Mouse (Mus musculus): Measurements from ENCODE around the gene Txndc9. TPM values are rescaled to one million over a fixed set of nuclear protein-coding genes. Genes with fewer than 3 reads are reported as not detected.

Gene Txndc9
- polyA plus RNA-seq, 1 experiment from 2014 or later = 135 TPM

DNA sequence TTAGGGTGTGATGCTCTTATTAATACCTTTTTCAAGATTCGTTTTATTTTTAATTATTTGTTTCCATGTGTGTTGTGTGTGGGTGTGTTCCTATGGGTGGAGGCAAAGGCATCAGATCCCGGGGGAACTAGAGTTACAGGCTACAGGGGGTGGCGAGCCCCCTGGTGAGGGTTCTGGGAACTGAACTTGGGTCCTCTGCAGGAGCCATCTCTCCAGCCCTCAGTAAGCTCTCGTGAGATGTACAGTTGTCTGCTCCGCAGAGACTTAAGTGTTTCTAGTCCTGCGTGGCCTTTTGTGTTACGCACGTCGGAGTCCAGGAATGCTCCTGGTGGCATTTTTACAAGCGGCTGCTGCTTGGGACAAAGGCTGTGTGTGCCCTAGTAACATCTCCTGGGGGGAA is 32.1 kb downstream of the Txndc9 start:
- no peaks in the 10 kb centered on the region for H3K36me3 ChIP-seq (replicated peaks)
- no peak overlapping the region for H3K27ac ChIP-seq
- no peak overlapping the region for H3K9ac ChIP-seq
- no peak overlapping the region for H3K4me2 ChIP-seq
- no peak for ATAC-seq (replicated peaks)
- H3K9me3 ChIP-seq = no peaks in the 10 kb centered on the region
- no peak overlapping the region for H3K4me3 ChIP-seq
- no peaks in the 10 kb centered on the region for H3K4me1 ChIP-seq
- 67% methylated on average over 10 of the region's 10 CpGs for WGBS
- no peaks in the 10 kb centered on the region for H3K27me3 ChIP-seq (replicated peaks)

DNA sequence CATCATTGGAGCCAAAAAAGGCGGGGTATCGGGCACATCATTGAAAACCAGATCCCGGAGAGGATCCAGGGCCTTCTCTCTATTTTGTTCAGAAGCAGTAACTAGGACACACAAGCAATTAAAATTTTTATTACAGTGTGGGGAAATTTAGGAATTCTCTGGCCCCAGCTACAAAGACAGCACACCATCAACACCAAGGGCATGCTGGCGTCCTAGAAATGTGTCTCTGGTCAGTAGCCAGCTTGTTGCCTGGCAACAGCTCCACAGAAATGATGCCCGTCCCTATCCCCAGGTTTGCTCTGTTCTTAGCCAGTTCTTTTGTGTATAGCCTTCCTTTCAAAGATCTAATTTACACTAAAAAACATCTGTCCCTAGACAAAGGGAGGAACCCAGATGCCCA is 38.2 kb downstream of the Txndc9 start:
- Histone ChIP-seq H3K9me3 (no peaks in the 10 kb centered on the region), H3K4me2 (no peak overlapping the region), H3K36me3 (replicated peaks) (no peaks in the 10 kb centered on the region), H3K4me1 (no peaks in the 10 kb centered on the region), H3K27ac (no peak overlapping the region), H3K9ac (no peak overlapping the region), H3K27me3 (replicated peaks) (no peaks in the 10 kb centered on the region), H3K4me3 (no peak overlapping the region)
- no peak for ATAC-seq (replicated peaks)
- WGBS = 58% methylated on average over 5 of the region's 5 CpGs

DNA sequence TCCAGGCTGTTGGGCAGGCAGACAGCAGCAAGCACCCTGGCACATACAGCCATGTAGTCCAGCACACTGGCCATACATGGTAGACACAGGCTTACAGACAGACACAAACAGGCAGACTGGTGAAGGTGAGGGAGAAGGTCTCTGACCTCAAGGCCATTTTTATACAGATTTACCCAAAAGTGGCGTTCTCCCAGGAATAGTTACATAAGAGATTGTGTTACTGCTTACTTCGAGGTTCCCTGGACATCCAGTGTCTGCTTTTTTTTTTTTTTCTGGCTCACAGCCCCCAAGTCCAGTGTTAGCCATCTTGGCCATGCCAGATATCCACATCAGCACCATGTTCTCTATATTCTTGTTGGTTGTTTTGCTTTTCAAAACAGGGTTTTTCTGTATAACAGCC is 39.2 kb downstream of the Txndc9 start:
- H3K36me3 ChIP-seq (replicated peaks) = no peaks in the 10 kb centered on the region
- H3K27me3 ChIP-seq (replicated peaks) = no peaks in the 10 kb centered on the region
- no peak overlapping the region for H3K9ac ChIP-seq
- no peak for ATAC-seq (replicated peaks)
- 68% methylated on average over 2 of the region's 2 CpGs for WGBS
- no peak overlapping the region for H3K27ac ChIP-seq
- H3K4me1 ChIP-seq = no peaks in the 10 kb centered on the region
- H3K9me3 ChIP-seq = no peaks in the 10 kb centered on the region
- no peak overlapping the region for H3K4me3 ChIP-seq
- H3K4me2 ChIP-seq = no peak overlapping the region

DNA sequence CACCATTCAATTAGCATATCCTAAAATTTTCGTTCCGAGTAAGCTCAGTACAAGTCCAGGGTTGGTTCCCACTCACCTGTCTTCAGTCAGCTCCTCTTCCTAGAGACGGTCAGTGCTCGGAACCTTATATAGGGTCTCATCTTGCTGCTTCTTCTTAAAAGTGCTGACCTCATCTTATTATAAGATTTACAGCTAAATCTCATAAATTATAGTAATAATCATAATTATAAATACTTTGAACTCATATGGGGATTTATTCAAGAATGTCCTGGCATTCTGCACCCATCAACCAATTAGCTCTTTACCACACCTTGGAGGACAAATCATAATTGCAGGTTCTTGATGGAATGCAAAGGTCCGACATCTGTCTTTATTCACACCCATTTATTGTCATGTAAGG is 40.0 kb downstream of the Txndc9 start, which contains the start of gene Lyg1:
TSS of gene Lyg1 (minus strand) at position 101 of the 400 bp plus-strand sequence.
- 89% methylated on average over 5 of the region's 5 CpGs for WGBS
- Histone ChIP-seq H3K27me3 (replicated peaks) (no peaks in the 10 kb centered on the region), H3K27ac (no peak within 1 kb of the TSS), H3K9ac (no peak within 1 kb of the TSS), H3K4me1 (no peaks in the 10 kb centered on the region), H3K4me3 (no peak within 1 kb of the TSS), H3K36me3 (replicated peaks) (no peaks in the 10 kb centered on the region), H3K9me3 (no peaks in the 10 kb centered on the region), H3K4me2 (no peak within 1 kb of the TSS)
- no peak for ATAC-seq (replicated peaks)

DNA sequence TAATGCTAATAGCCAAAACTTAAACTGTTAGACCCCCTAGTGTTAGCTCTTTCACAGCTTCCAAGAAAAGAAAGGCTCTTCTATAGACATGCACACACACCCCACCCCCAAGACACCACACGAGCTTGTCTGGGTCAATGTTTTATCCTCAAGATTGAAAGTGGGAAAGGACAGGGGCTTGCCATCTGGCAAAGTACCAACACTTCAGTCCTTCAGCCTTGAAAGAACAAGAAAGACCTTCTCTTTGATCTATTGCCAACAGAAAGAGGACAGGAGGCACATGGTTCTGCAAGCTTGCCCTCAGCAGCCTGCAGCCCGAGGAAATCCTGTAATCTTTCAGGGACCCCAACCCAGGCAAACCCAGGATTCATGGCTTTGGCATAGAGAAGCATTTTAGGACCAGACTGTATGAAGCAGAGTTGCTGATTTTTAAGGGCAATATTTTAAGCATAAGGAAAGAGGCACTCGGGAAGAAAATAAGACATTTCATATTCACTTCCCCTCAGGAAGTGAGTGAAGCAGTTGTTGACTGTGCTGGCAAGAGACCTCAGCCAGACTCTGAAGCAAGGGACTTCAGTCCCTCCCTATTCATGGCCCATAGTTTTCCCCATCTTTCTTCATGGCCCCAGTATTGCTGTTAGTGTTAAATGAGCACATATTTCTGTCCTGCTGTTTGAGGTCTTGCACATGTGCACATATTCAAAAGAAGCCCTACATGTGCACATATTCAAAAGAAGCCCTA is 40.8 kb downstream of the Txndc9 start:
- no peak overlapping the region for H3K4me3 ChIP-seq
- no peak for ATAC-seq (replicated peaks)
- H3K9ac ChIP-seq = no peak overlapping the region
- 29% methylated on average over 3 of the region's 3 CpGs for WGBS
- no peaks in the 10 kb centered on the region for H3K9me3 ChIP-seq
- H3K27me3 ChIP-seq (replicated peaks) = no peaks in the 10 kb centered on the region
- H3K36me3 ChIP-seq (replicated peaks) = no peaks in the 10 kb centered on the region
- no peak overlapping the region for H3K27ac ChIP-seq
- H3K4me2 ChIP-seq = no peak overlapping the region
- no peaks in the 10 kb centered on the region for H3K4me1 ChIP-seq

DNA sequence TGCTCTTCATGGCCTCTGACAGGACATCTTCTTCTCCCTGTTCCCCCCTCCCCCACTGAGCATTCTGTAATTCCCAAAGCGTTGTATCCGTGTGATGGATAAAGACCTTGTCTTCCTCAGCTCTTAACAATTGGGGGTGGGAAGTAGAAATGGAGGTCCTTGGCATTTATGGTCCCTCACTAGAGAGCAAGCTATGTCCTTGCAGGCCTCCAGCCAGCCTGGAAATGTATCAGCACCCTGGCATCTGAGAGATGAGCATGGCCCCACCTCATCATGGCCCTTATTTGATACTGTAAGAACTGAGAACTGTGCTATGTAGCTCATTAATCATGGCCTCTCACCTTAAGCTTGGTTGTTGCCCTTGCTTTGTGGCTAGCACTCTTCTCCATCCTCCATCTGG is 42.4 kb downstream of the Txndc9 start:
- Histone ChIP-seq H3K9ac (no peak overlapping the region), H3K4me1 (no peaks in the 10 kb centered on the region), H3K36me3 (replicated peaks) (no peaks in the 10 kb centered on the region), H3K27ac (no peak overlapping the region), H3K4me2 (no peak overlapping the region), H3K27me3 (replicated peaks) (no peaks in the 10 kb centered on the region), H3K9me3 (no peaks in the 10 kb centered on the region), H3K4me3 (no peak overlapping the region)
- no peak for ATAC-seq (replicated peaks)
- 95% methylated on average over 2 of the region's 2 CpGs for WGBS

DNA sequence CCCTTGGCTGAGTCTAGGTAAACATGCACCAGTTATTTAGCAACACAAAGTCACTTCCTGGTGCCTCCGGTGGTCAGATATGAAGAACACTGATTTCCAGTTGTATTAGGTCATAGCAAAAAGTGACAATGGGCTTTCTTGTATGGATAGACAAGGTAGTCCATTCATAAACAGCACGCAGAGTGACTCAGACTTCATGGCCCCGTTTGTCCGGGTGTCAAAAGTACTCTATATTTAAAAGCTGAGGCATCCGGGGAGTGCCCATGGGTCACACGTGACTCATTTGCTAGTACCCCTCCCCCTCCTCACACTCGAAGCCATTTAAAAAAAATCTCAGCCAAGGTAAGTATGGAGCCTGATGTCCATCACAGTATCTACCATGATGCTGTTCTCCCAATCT is 42.9 kb downstream of the Txndc9 start:
- H3K4me2 ChIP-seq = no peak overlapping the region
- 94% methylated on average over 7 of the region's 7 CpGs for WGBS
- H3K36me3 ChIP-seq (replicated peaks) = no peaks in the 10 kb centered on the region
- no peak for ATAC-seq (replicated peaks)
- no peaks in the 10 kb centered on the region for H3K9me3 ChIP-seq
- no peak overlapping the region for H3K4me3 ChIP-seq
- no peaks in the 10 kb centered on the region for H3K4me1 ChIP-seq
- H3K27me3 ChIP-seq (replicated peaks) = no peaks in the 10 kb centered on the region
- no peak overlapping the region for H3K9ac ChIP-seq
- H3K27ac ChIP-seq = no peak overlapping the region

DNA sequence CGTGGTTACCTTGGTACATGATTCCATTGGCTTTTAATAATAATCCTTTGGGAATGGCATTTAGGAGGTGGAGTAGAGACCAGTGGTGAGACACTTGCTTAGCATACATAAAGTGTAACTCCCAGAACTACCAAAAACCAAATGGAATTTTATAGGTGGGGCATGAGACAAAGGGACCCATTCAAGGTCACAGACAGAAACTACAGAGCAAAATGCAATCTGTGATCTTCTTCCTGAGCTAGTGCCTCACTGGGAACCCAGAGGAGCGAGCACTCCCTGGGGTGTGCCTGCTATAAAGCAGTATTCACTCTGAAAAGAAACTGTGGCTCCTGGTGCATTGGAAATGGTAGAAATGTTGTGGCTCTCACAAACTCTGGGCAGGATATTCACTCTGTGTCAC is 48.8 kb downstream of the Txndc9 start:
- Histone ChIP-seq H3K9me3 (no peaks in the 10 kb centered on the region), H3K4me3 (no peak overlapping the region), H3K9ac (no peak overlapping the region), H3K27me3 (replicated peaks) (no peaks in the 10 kb centered on the region), H3K4me1 (no peaks in the 10 kb centered on the region), H3K27ac (no peak overlapping the region), H3K4me2 (no peak overlapping the region), H3K36me3 (replicated peaks) (no peaks in the 10 kb centered on the region)
- 83% methylated on average over 2 of the region's 2 CpGs for WGBS
- no peak for ATAC-seq (replicated peaks)

Other genes with a start within 250 kb of the Txndc9 start
- gene Tsga10, start 131.5 kb downstream of the Txndc9 start, polyA plus RNA-seq (2015; fragmentation: Nextera tagmentation; extraction: Ambion mirVana) = 19.1 and 20.8 TPM in 2 replicates
- 6.9 and 7.7 TPM in 2 replicates for gene Lipt1, start 126.2 kb downstream of the Txndc9 start, polyA plus RNA-seq (2015; fragmentation: Nextera tagmentation; extraction: Ambion mirVana)
- gene Mitd1, start 107.5 kb downstream of the Txndc9 start, polyA plus RNA-seq (2015; fragmentation: Nextera tagmentation; extraction: Ambion mirVana) = 15.6 and 15.9 TPM in 2 replicates
- 224 and 231 TPM in 2 replicates for gene Mrpl30, start 107.4 kb downstream of the Txndc9 start, polyA plus RNA-seq (2015; fragmentation: Nextera tagmentation; extraction: Ambion mirVana)
- gene Lyg2, start 81.4 kb downstream of the Txndc9 start, polyA plus RNA-seq (2015; fragmentation: Nextera tagmentation; extraction: Ambion mirVana) = not detected in 2 replicates
- not detected in 2 replicates for gene Lyg1, start 40.1 kb downstream of the Txndc9 start, polyA plus RNA-seq (2015; fragmentation: Nextera tagmentation; extraction: Ambion mirVana)
- gene Eif5b, start 117 bp upstream of the Txndc9 start, polyA plus RNA-seq (2015; fragmentation: Nextera tagmentation; extraction: Ambion mirVana) = 21.1 and 23.6 TPM in 2 replicates
- 39.7 and 39.9 TPM in 2 replicates for gene Rev1, start 131.9 kb upstream of the Txndc9 start, polyA plus RNA-seq (2015; fragmentation: Nextera tagmentation; extraction: Ambion mirVana)

Measured in midbrain, embryonic 15.5 days (tissue).